Mouse (Mus musculus): Measurements from ENCODE around the gene Nf2.

The Nf2 gene

DNA sequence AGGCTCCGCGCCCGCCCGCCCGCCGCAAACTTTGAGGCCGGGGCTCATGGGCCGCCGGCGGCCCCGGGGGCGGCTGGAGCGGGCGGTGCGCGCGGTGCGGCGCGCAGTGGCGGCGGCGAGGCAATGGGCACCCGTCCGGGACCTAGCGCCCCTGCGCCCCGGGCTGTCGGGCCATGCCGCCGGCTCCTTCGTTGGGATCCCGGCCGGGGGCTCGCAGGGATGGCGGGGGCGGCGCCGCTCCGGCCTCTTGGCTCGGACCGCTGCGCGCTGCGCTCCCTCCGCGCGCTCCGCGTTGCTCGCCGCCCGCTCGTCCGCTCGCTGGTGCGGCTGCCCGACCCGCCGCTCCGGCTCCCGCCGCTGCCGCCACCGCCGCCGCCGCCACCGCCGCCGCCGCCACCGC lies 102.6 kb downstream of the Nf2 start, which contains the start of gene Cabp7:
Gene Cabp7 (minus strand): TSS at position 46 of the 400 bp plus-strand sequence.
- DNase-seq (ENCODE audit: low spot score), result no peak

DNA sequence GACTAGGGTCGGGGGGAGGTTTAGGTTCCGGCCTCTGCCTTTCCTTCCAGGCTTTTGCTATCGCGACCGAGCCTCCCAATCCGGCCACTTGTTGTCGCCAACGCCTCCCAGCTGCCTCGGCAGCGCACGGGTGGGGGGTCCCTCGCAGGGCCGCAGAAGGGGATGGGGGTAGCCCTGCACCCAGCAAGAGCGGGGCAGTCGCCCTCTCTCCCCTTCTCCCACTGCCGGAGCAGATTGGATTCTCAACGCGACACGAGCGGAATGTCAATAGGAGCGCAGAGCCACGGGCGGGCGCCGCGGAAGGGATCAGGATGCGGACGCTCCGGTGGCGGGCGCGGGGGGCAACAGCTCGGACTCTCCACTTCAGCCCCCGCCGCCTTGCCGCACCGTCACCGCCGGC lies 103.4 kb downstream of the Nf2 start:
- DNase-seq (ENCODE audit: low spot score), result no peak

- no peak for DNase-seq (ENCODE audit: low spot score)
These were observed 104.6 kb downstream of the Nf2 start for GRCm38 (mm10) chr11:4744691-4745090.

- no peak for DNase-seq (ENCODE audit: low spot score)
These were observed 108.6 kb downstream of the Nf2 start for GRCm38 (mm10) chr11:4740785-4741184.

DNA sequence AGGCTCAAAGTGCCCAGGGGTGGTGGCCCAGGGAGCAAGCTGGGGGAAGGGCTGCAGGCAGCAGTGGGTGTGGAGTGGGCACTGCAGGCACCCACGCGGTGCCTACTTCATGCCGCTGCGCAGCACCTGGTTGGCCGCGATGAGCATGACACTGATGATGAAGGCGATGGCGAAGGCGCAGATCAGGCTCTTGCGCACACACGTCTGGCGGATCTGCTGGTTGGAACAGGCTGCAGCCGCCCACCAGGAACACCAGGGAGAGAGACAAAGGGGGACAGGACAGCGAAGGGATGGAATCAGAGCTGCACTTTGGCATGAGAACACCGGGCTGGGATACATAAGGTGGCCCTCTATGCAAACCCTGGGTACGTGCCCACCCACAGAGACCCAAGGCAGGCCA lies 110.6 kb downstream of the Nf2 start:
- DNase-seq (ENCODE audit: low spot score), result no peak

GRCm38 (mm10) chr11:4737682-4738081 lies 111.7 kb downstream of the Nf2 start:
- DNase-seq (ENCODE audit: low spot score), result no peak

DNA sequence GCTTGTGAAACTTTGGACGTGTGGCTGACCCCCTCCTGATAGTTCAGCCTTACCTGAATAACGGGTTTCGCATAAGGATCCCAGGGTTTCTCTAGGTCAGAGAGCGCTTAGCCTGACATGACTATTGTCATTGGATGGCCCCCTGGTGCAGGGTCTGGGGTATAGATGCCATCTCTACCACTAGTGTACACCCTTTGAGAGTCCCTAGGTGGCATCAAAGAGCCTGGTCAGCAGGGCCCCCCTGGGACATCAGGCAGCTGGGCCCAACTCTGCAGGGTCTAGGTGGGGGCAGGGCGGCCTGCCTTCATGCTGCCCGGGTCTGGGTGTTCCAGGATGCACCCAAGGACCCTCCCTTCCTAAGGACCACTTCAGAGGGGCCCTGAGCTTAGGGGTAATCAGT lies 113.0 kb downstream of the Nf2 start:
- no peak for DNase-seq (ENCODE audit: low spot score)

DNA sequence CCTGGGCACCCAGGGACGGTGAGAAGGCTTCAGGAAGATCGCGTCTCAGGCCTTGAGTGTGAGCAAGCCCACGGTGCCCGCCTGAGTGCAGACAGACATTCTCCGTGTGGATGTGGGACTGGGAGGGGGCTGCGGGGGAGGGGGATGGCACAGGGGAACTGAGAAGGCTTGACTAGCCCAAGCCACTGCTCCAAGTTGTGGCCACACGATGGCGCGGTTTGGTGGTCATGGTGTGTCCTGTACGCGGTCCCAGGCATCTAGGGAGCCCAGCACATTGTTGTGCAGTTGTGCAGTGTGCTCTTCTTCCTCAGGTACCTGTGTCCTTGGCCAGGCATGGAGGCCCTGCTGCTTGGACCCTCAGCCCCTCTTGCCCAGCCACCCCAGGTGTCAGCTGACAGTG lies 115.2 kb downstream of the Nf2 start:
- DNase-seq (ENCODE audit: low spot score), result no peak

DNA sequence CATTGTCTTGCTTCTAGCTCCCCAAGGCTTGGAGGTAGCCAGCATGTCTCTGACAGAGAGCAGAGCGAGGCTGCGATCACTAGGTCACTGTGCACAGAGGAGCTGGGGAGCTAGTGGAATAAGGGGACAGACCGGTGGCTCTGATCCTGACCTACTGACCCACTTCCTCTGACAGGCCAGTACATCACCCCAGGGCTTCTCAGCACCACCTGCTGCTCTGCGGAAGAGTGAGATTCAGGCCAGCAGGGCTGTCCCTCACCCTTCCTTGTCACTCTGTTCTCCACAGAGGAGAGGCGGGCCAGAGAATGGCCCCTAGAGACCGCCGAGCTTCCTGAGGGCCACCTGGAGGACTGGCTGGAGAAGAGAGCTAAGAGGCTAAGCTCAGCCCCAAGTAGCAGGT lies 117.6 kb downstream of the Nf2 start:
- no peak for DNase-seq (ENCODE audit: low spot score)

GRCm38 (mm10) chr11:4730913-4731312 lies 118.4 kb downstream of the Nf2 start:
- DNase-seq (ENCODE audit: low spot score), result no peak

DNA sequence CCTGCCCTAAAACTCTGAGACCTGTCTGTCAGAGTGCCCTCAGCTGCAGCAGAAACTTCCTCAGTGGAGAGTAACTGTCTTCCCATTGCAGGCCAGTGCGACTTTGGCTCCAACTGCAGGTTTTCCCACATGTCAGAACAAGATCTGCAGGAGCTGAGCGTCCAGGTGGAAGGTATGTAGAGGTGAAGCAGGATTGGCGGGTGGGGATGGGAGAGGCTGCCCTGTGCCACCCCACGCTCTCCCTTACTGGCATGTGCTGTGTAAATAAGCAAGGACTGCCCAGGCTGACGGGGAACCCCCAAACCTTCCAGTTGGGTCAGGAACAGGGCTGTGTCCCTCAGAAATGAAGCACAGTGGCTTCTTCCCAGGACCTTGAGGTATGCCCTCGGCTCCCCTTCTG lies 119.2 kb downstream of the Nf2 start:
- DNase-seq (ENCODE audit: low spot score), result no peak

DNA sequence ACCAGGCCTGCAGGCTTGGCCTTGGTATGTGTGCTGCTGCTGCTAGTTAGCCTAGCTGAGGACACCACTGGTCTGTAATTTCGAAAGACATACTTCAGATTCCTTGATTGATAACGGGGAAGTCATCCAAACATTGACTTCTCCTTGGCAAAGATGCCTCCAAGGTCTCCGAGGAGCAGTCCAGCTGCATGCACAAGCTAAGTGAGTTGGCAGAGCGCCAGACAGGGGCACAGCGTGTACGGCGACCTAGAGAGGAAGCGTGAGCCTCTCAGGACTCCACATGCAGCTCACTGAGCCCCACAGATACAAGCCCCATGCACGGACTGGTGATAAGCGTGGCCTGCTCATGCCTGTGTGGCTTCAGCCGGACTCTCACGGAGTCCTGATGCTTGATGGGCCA lies 119.7 kb downstream of the Nf2 start:
- no peak for DNase-seq (ENCODE audit: low spot score)

DNA sequence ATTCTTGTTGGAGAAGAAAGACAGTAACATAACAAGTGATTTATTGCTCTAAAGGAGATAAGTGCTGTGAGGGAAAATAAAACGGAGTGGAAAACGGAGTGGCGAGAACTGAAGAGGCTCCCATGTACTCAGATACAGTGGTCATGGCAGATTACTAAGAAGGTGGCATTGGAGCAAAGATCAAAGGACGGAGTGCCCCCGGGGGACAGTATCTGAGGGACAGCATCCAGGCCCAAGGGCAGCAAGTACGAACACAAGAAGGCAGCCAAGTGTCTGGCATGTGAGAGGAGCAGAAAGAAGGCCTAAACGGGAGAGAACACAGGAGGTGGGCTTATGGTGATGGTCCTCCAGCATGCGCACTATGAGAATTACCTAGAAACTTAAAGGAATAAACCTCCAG lies 127.6 kb downstream of the Nf2 start:
- DNase-seq (ENCODE audit: low spot score), result no peak

- DNase-seq (ENCODE audit: low spot score), result no peak
These were observed 128.3 kb downstream of the Nf2 start for GRCm38 (mm10) chr11:4720900-4721580.

GRCm38 (mm10) chr11:4720393-4720792 lies 128.9 kb downstream of the Nf2 start:
- DNase-seq (ENCODE audit: low spot score), result no peak

DNA sequence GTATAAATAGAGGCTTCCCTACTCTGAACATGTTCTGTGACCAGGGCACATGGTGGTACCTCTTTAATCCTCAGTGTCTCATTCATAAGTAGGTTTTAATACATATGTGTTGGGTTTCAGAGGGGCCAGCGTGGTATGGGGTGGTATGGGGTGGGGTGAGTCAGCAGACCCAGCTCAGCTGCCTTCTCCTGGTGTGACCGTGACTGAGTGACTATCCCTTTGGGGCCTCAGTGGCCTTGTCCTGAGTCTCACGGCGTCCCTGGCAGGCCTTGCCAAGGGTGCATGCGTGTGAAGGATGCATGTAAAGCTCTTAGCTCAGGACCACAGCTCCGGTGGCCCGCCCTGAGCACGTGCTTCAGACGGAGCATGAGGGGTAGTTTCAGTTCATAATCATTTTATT lies 129.4 kb downstream of the Nf2 start:
- DNase-seq (ENCODE audit: low spot score), result no peak

- DNase-seq (ENCODE audit: low spot score), result no peak
These were observed 130.8 kb downstream of the Nf2 start for GRCm38 (mm10) chr11:4718548-4718947.

GRCm38 (mm10) chr11:4716530-4717236 lies 132.7 kb downstream of the Nf2 start:
- DNase-seq (ENCODE audit: low spot score), result no peak

Measured in layer of hippocampus, adult 11-12 months (tissue).